8 mouse cellular contexts compared by ENCODE assay signal in genomic region chr10:60807531-60808185, GRCm38 (mm10). TPM values are rescaled to one million over a fixed set of nuclear protein-coding genes. Genes with fewer than 3 reads are reported as not detected.
A peak's percentile ranks its signal among the peaks of the same experiment; 100 is the strongest.
DNase-seq lines count a peak whose midpoint lies in the region; ATAC-seq and TF ChIP-seq lines count a peak whose summit lies in the region.

No protein-coding gene starts in this region.

- H3K9me3 ChIP-seq in embryonic facial prominence, embryonic 10.5 days: no peaks in the 10 kb centered on the region
- no peaks in the 10 kb centered on the region for H3K9me3 ChIP-seq in heart, embryonic 10.5 days
- no peaks in the 10 kb centered on the region for H3K9me3 ChIP-seq in midbrain, embryonic 14.5 days (ENCODE audit: control insufficient read depth, low read length)

- 32% methylated on average over 22 of the region's 22 CpGs for WGBS in embryonic facial prominence, embryonic 10.5 days
- WGBS in heart, embryonic 10.5 days: 52% methylated on average over 22 of the region's 22 CpGs
- WGBS in kidney, adult 2 months: 43% methylated on average over 22 of the region's 22 CpGs
- 43% methylated on average over 22 of the region's 22 CpGs for WGBS in midbrain, embryonic 14.5 days

- no peak for ATAC-seq in midbrain, embryonic 14.5 days (ENCODE audit: low FRiP score, low TSS enrichment)

- H3K27ac ChIP-seq in embryonic facial prominence, embryonic 10.5 days (replicated peaks): peak overlapping the region; percentile 82
- H3K27ac ChIP-seq in heart, embryonic 10.5 days: peak overlapping the region; percentile 98
- H3K27ac ChIP-seq in kidney, adult 2 months (ENCODE audit: insufficient read depth, low read depth, low read length): peak overlapping the region; percentile 42
- H3K27ac ChIP-seq in midbrain, embryonic 14.5 days (replicated peaks; ENCODE audit: low read depth, low read length): peak overlapping the region; percentile 3; the same call in 1 of the 2 replicates

- no peak overlapping the region for H3K4me2 ChIP-seq in midbrain, embryonic 14.5 days (ENCODE audit: low read length)

- H3K4me1 ChIP-seq in embryonic facial prominence, embryonic 10.5 days: peaks cover 90% of the 10 kb centered on the region
- peaks cover 100% of the 10 kb centered on the region for H3K4me1 ChIP-seq in heart, embryonic 10.5 days
- H3K4me1 ChIP-seq in kidney, adult 2 months (ENCODE audit: control insufficient read depth, insufficient read depth, low read length): no peaks in the 10 kb centered on the region
- peaks cover 11% of the 10 kb centered on the region for H3K4me1 ChIP-seq in midbrain, embryonic 14.5 days (ENCODE audit: control insufficient read depth, insufficient read depth, low read length)

- no peaks in the 10 kb centered on the region for H3K36me3 ChIP-seq in embryonic facial prominence, embryonic 10.5 days (replicated peaks)
- no peaks in the 10 kb centered on the region for H3K36me3 ChIP-seq in heart, embryonic 10.5 days
- H3K36me3 ChIP-seq in kidney, adult 2 months (ENCODE audit: control insufficient read depth, insufficient read depth, low read length): no peaks in the 10 kb centered on the region
- H3K36me3 ChIP-seq in midbrain, embryonic 14.5 days (ENCODE audit: control insufficient read depth, insufficient read depth, low read length): no peaks in the 10 kb centered on the region

- H3K4me3 ChIP-seq in embryonic facial prominence, embryonic 10.5 days: peak overlapping the region; percentile 36
- H3K4me3 ChIP-seq in heart, embryonic 10.5 days: no peak overlapping the region; the same call in 1 of the 2 replicates
- no peak overlapping the region for H3K4me3 ChIP-seq in kidney, adult 2 months (ENCODE audit: insufficient read depth, low read depth, low read length)
- no peak overlapping the region for H3K4me3 ChIP-seq in midbrain, embryonic 14.5 days (replicated peaks; ENCODE audit: low read depth, low read length)

- H3K9ac ChIP-seq in midbrain, embryonic 14.5 days (replicated peaks; ENCODE audit: low read length): no peak overlapping the region

- no peak for TF ChIP-seq POLR2A in kidney, adult 2 months (IDR thresholded peaks at IDR 0.05; ENCODE audit: low read depth, low read length)

- DNase-seq in Muller cell, postnatal 12 days (ENCODE audit: inconsistent ontology term): peak; percentile 14
- DNase-seq in embryonic facial prominence, embryonic 10.5 days (ENCODE audit: low spot score): peak; percentile 73
- DNase-seq in heart, embryonic 10.5 days (ENCODE audit: low spot score): no peak
- DNase-seq in kidney, adult 2 months: peak; percentile 80
- peak; percentile 49 for DNase-seq in midbrain, embryonic 14.5 days
- DNase-seq in left cerebral cortex, adult 8-10 months (ENCODE audit: low spot score in 2 of 2): no peak
- DNase-seq in layer of hippocampus, adult 18-20 months (ENCODE audit: low spot score in 2 of 2): no peak
- DNase-seq in spleen, postnatal 14 days (ENCODE audit: low spot score in 2 of 2): no peak

- peaks cover 67% of the 10 kb centered on the region for H3K27me3 ChIP-seq in embryonic facial prominence, embryonic 10.5 days (replicated peaks; ENCODE audit: low read depth, poor library complexity, severe bottlenecking)
- no peaks in the 10 kb centered on the region for H3K27me3 ChIP-seq in heart, embryonic 10.5 days (ENCODE audit: insufficient read depth, poor library complexity, severe bottlenecking)
- no peaks in the 10 kb centered on the region for H3K27me3 ChIP-seq in kidney, adult 2 months (replicated peaks; ENCODE audit: control insufficient read depth, insufficient read depth, low read length)
- H3K27me3 ChIP-seq in midbrain, embryonic 14.5 days (ENCODE audit: control insufficient read depth, insufficient read depth, low read length): no peaks in the 10 kb centered on the region

- TF ChIP-seq CTCF in kidney, adult 2 months (conservative IDR thresholded peaks at IDR 0.05; ENCODE audit: insufficient read depth, insufficient read length, low read depth, low read length): no peak

RNA-seq across cellular contexts. Expression of gene Unc5b, which starts 23.7 kb away (rescaled TPM):
- 6.0 and 7.2 TPM in 2 replicates for polyA plus RNA-seq in embryonic facial prominence, embryonic 10.5 days (2016; fragmentation: Nextera tagmentation; extraction: Ambion mirVana)
- 17.9 and 18.8 TPM in 2 replicates for polyA plus RNA-seq in heart, embryonic 10.5 days (2016; fragmentation: Nextera tagmentation; extraction: Ambion mirVana)
- polyA plus RNA-seq in kidney, adult 2 months (2012; rRNA removed): 6.1 and 6.2 TPM in 2 replicates
- polyA plus RNA-seq in midbrain, embryonic 14.5 days (2014; fragmentation: Nextera tagmentation; extraction: Ambion mirVana): 2.4 and 2.8 TPM in 2 replicates
- 10 to 100 TPM; 14.5 to 16.4 (median 15.3) TPM for total RNA-seq in left cerebral cortex, adult 8-10 months (2022)
- total RNA-seq in layer of hippocampus, adult 18-20 months (2021): 10 to 100 TPM; 15.0 to 15.6 TPM

RNA-seq across cellular contexts. Expression of gene Slc29a3, which starts 55.1 kb away (rescaled TPM):
- polyA plus RNA-seq in embryonic facial prominence, embryonic 10.5 days (2016; fragmentation: Nextera tagmentation; extraction: Ambion mirVana): 9.4 and 12.7 TPM in 2 replicates
- 5.7 and 6.3 TPM in 2 replicates for polyA plus RNA-seq in heart, embryonic 10.5 days (2016; fragmentation: Nextera tagmentation; extraction: Ambion mirVana)
- 38.6 and 43.5 TPM in 2 replicates for polyA plus RNA-seq in kidney, adult 2 months (2012; rRNA removed)
- polyA plus RNA-seq in midbrain, embryonic 14.5 days (2014; fragmentation: Nextera tagmentation; extraction: Ambion mirVana): 4.8 and 8.5 TPM in 2 replicates
- total RNA-seq in left cerebral cortex, adult 8-10 months (2022): 10 to 100 TPM; 13.6 to 19.6 (median 16.8) TPM
- total RNA-seq in layer of hippocampus, adult 18-20 months (2021): 10 to 100 TPM; 13.6 to 14.5 TPM

Comparison
In these comparisons a context has a peak if more than half of its experiments do, and no peak if none do; other contexts are left out.
1. DNase-seq: peak in Muller cell, postnatal 12 days (single experiment), embryonic facial prominence, embryonic 10.5 days (single experiment), kidney, adult 2 months (single experiment) and midbrain, embryonic 14.5 days (single experiment); none in heart, embryonic 10.5 days (single experiment), left cerebral cortex, adult 8-10 months (0 of 2), layer of hippocampus, adult 18-20 months (0 of 2) and spleen, postnatal 14 days (0 of 2).
2. H3K27ac ChIP-seq: peak in every context shown above with its lines; median percentile 98 in heart, embryonic 10.5 days; 82 in embryonic facial prominence, embryonic 10.5 days; 42 in kidney, adult 2 months; 3 in midbrain, embryonic 14.5 days.